In the genomic region with DNA sequence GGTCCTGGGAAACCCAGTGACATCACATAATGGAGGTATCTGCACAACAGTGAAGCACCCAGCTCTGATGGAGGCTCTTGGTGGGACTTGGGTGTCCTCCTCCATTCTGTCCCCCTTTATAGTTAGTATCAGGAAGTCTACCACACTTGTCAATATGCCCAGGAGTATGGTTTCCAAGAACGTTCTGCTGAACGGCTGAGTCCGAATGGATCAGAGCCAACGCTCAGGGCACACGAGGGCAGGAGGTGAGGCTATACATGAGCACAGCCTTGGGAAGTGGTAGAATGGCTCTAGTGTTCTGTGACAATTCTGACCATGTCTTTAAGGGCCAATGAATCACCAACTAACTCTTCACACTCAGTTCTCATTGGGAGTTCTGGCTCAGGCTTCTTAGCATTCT, we compare ENCODE assay signal across 13 mouse cellular contexts.
"Had no signal": no experiment of that assay in that cellular context is flagged by ENCODE, and none has a peak within 500 bp of the region (broad histone marks: within the 10 kb centered on the region; RNA-seq: fewer than 3 reads in every experiment).

No protein-coding gene starts in this region.

- H3K9ac ChIP-seq: limb, embryonic 12.5 days; liver, embryonic 15.5 days; midbrain, embryonic 13.5 days had no signal

- H3K4me3 ChIP-seq: limb, embryonic 12.5 days; liver, embryonic 15.5 days; midbrain, embryonic 13.5 days had no signal

- ATAC-seq: lung, postnatal 0 days; midbrain, embryonic 13.5 days had no signal

- DNase-seq: layer of hippocampus, adult 9-11 months; layer of hippocampus, postnatal 36 days; liver; lung, adult 2 months; lung, postnatal 36 days; right cerebral cortex, adult 18-20 months; right cerebral cortex, postnatal 25 days; thymus, postnatal 4 days had no signal

- H3K27me3 ChIP-seq: limb, embryonic 12.5 days; liver, embryonic 15.5 days; midbrain, embryonic 13.5 days had no signal

- H3K4me2 ChIP-seq: limb, embryonic 12.5 days; liver, embryonic 15.5 days; midbrain, embryonic 13.5 days had no signal

- H3K27ac ChIP-seq: limb, embryonic 12.5 days; liver, embryonic 15.5 days; midbrain, embryonic 13.5 days; stomach, postnatal 0 days had no signal

- H3K4me1 ChIP-seq: liver, embryonic 15.5 days had no signal

- H3K9me3 ChIP-seq: limb, embryonic 12.5 days; liver, embryonic 15.5 days; midbrain, embryonic 13.5 days had no signal

- H3K36me3 ChIP-seq: limb, embryonic 12.5 days; midbrain, embryonic 13.5 days had no signal
